Mouse (Mus musculus): ENCODE measurements around the gene Grk3. TPM values are rescaled to one million over a fixed set of nuclear protein-coding genes. Genes with fewer than 3 reads are reported as not detected.

Grk3 gene
- polyA plus RNA-seq, 3 experiments from 2014 or later = 0.36 to 0.59 (median 0.50) TPM

DNA sequence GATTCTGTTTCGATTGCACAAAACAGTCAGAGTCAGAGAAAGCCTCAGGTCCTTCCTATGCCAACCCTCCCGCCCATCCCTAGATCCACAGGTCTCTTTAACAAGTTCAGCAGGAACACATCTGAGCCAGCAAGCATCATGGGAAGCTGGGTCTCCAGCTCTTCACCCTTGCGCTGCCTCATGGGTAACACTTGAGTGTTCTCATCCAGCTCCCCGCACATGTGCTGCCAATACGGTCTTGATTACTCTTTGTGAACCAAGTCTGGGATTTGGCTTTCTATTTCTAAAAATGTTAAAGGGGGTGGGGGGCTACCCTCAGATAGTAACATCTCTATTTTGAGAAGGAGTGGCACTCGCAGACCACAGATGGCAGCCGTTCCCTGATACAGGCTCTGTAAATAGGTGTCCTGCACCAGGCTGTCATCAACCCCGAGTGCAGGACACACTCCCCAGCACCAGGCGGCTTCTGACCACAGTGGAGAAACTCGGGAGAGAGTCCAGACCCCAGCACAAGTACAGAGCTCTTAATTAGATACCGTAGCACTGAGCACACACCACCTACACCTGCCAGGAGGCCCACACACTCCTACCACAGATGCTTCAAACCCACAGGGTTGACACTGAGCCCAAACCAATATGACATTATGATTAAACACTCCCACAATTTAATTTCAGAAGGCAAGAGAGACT, 82.6 kb downstream of the Grk3 start:
- no peak for ATAC-seq

DNA sequence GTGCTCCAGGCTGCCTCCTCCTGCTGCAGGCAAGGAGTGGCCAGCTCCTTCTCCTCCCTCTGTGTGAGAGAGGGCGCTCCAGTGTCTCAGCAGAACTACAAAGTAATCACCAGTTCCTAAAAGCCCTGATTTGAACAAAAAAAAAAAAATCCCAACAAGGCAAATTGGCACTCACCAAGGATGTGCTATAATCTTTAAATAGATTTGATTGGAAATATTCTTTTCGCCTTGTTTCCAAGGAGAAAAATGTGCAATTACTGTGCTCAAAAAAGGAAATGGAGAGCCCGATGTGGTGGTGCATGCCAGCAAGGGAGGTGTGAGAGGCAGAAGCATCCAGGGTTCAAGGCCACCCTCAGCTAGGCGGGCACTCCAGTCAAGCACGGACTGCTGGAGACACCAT, 83.7 kb downstream of the Grk3 start:
- no peak for ATAC-seq

DNA sequence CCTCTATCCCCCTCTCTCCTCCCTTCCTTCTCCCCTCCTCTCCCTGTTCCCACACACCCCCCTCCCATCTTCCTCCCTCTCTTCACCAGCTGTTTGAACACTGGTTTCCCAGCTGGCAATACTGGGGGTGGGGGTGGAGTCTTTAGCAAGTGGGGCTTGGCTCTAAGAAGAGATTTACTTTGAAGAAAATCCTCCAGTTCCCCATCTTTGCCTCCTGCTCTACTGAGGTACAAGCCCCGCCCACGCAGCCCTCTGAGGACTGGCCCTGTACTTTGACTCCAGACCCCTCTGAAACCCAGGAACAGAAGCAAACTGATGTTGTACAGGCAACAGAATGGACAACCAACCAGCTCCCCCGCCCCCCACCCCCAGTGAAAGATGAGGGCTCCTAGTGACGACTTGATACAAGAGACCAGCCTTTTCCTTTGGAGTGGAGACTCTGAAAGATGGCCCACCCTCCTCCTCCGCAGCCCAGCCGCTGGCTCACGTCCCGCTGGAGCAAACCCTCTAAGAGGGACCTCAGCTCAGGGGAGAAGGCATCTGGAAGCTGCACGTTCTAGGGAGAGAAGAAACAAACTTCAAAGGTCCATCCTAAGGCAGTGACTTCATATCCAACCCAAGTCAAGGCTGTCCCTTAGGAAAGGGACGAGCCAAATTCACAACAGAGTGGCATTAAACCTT, 87.2 kb downstream of the Grk3 start:
- no peak for ATAC-seq

DNA sequence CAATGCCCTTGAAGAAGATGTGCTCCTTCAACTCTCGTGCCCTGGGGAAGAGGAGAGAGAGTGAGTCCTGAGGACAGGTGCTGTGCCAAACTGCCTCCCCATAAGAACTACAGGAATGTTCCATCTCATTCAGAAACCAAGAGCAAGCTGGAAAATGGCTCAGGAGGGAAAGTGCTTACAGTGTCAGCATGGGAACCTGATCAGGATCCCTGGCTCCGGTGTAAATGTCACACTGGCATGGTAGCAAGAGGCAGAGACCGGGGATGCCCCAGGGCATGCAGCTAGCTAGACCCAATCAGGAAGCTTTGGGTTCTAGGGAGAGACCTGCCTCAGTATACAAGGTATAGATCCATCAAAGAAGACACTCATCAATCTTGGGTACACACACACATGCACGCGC, 90.2 kb downstream of the Grk3 start:
- no peak for ATAC-seq

DNA sequence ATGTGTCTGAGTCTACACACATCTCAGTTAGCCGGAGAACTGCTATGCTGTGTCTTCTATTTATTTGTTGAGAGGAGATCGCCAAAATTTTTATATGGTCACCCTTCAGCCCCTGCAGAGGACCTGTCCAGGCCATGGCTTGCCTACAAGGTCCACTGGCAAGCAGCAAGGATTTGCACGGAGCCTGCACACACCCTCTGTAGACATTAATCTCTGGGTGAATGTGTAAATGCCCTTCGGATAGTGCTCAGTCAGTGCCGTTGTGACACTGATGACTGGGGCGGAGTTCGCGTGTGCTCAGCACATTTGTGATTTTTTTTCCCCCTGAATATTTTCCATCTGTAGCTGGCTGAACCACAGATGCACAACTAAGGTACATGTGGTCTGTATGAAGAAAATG, 90.8 kb downstream of the Grk3 start:
- ATAC-seq = no peak

DNA sequence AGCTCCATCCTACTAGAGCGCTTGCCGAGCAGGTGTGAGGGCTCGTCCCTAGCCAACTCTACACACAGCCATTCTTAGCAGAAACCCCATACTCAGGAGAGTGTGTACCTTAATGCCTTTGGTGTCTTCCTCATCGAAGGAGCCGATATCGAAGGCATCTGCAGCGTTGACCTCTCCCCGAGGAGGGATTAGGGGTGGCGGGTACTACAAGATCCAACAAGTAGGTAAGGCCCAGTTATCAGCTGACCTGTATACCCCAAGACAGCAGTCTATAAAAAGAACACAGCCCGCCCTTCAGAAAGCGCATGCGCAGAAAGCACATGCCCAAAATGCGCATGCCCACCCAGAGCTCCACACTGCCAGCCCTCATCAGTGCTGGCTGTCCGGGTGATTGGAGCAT, 91.8 kb downstream of the Grk3 start:
- ATAC-seq = no peak

DNA sequence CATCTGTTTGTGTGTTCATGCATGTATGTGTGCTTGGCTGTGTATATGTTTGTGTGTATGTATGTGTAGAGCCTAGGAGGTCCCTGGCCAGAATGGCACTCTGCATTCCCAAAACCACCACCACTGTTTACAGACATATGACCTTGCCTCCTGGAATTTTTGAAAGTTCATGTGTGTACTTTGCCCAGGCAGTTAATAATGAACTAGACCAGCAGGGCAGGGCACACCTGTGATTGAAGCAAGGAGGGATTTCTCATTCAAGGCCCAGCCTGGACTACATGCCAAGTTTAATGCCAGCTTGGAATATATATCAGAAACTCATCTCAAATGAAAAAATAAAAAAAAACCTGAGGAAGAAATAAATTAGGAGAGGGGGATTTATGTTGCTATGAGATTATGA, 93.7 kb downstream of the Grk3 start:
- ATAC-seq = no peak

DNA sequence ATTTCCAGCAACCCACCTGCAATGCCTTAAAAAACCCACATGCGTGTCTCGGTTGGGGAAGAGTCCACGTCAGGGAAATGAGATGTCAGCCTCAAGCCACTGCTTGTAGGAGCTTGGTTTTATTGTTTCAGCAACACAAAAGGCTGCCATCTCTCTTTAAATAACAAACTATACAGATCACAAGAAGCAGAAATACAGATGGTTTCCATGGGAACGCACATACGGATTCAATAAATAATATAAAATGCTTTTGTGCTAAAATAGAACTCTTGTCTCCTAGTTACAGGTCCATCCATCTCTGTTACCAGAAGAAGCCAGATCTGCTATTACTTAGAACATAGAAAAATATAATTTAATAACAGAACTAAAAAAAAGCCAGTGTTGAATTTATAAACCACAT, 105.2 kb downstream of the Grk3 start:
- no peak for ATAC-seq

DNA sequence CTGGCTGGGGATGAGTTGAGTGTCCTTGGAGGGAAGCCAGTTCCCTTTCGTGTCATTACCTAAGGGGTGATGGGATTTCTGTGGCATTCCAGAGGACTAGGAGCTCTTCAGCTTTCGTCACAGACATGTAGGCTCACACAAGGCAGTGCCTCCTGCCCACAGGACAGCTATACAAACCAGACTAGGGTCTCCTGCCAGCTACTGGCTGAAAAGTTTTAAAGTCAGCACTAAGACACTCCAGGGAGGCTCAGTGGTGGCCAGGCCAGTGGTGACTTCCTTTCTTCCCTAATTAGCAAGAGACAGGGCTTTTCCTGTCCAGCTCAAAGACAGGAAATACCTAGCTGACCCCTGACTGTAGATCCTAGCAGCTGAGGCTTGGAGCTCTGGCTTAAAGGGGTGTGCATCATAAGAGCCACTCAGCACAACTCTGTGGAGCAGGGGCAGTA, 107.4 kb downstream of the Grk3 start:
- ATAC-seq = no peak

DNA sequence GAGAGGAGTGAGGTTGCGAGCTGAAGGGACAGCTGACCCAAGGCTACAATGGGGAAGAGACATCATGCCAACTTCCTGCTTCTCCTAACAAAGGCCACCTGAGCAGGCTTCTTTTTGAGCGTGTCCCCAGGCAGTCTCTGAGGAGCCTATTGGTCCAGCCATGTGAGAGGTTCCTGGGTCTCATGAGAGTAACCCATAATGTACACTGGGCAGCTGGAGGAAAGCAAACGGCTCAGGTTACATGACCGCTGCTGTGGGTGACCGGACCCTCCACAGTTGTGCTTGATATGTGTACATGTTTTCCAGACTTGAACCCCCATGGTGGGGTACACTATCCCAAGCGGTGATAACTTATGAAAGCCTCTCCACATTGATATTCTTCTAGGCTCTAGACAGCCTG, 108.1 kb downstream of the Grk3 start:
- ATAC-seq = no peak

DNA sequence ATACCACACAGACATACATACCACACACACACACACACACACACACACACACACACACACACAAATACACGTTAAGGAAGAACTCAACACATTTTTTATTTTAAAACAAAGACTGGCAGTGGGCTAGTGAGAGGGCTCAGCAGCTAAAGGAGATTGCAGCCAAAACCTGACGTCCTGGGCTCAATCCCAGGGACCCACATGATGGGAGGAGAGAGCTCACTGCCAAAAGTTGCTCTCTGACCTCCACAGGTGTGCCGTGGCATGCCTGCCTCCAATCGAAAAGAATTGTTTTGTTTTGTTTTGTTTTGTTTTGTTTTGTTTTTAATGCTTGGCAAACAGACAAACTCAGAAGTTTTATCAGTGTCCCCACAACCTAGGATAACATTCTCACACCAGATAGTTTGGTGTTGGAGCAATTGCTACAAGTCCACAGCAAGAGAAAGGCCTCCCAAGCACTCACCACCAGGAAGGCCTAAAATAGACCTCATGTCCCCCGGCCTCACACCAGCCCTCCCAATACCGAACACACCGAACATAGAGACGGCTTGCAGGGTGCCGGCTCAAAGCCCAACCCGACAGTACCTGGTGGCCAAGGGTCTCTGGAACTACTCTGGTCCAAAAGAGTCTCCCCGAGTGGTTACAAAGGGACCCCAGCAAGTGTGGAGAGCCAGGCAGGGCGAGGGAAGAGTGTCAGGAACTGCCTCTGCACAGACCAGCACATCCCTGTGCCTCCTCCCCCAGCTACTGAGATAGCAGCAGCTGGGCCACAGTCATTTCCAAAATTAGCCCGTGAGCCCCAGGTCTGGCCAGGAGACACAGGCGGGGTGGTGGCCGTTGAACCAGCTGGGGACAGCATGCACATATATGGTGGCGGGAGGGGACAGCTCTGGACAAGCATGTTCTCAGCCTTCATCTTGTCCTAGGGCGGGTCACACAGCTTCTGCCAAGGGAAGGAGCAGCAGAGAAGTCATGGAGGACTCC, 119.6 kb downstream of the Grk3 start, which contains the start of gene Myo18b:
Gene Myo18b (minus strand): TSS at position 689 of the 981 bp plus-strand sequence.
- no peak for ATAC-seq

DNA sequence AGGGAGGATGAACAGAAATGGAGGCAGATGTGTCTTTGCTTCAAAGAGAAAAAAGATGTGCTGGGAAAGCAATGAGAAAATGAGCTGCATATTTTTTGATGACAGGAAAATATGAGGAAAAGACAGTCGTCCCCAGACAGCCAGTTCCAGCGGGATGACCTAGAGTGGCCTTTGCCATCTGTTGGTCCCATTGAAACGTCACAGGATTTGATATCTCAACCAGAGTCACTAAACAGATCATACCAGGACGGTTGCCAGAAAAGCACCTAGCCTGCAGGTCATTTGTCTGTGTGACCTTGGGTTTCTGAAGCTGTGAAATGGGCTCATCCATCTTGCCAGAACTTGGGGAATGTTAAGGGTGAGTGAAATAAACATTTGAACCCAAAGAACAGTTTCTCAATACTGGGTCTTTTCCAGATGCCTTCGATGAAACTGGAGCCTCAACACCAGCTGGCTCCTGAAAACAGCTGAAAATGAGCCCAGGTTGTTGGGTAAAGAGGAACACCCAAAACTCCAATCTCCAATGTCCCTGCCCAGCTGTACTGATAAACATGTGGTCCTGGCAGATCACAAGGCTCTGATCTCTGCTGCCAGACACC, 122.0 kb downstream of the Grk3 start:
- ATAC-seq = no peak

DNA sequence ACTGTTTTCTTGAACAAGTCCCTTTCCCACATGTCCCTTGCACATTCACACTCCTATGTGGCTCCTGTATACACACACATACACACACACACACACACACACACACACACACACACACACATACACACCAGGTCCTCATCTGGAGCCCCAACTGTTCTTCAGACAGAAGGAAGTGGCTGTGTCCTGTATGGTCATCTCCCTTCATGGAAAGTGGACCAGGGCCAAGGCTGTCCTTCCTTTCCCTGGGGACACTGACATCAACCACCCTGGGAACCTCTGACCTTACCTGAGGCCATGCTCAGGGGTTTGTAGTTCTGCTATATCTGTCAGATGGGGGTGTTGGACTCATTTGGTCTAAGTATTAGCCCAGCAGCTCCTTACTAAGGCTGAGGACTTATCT, 123.2 kb downstream of the Grk3 start:
- ATAC-seq = no peak

DNA sequence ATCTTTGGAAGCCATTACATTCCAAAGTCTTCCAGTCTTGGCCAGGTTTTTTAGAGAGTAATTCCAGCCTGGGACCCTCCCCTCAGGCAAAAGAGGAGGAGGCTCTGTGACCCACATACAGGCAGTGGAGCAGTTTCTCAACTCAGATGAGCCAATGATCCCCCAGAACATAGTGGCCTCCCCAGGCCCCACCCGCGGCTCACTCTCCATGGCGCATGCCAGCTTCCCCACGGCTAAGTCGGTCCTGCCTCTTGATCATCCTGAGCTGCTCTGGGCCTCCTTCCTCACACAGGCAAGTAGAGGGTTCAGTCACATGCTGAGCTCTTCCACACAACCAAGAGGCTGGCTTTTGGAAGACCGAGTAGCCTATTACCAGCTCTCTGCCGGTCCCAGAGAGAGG, 126.9 kb downstream of the Grk3 start:
- no peak for ATAC-seq

DNA sequence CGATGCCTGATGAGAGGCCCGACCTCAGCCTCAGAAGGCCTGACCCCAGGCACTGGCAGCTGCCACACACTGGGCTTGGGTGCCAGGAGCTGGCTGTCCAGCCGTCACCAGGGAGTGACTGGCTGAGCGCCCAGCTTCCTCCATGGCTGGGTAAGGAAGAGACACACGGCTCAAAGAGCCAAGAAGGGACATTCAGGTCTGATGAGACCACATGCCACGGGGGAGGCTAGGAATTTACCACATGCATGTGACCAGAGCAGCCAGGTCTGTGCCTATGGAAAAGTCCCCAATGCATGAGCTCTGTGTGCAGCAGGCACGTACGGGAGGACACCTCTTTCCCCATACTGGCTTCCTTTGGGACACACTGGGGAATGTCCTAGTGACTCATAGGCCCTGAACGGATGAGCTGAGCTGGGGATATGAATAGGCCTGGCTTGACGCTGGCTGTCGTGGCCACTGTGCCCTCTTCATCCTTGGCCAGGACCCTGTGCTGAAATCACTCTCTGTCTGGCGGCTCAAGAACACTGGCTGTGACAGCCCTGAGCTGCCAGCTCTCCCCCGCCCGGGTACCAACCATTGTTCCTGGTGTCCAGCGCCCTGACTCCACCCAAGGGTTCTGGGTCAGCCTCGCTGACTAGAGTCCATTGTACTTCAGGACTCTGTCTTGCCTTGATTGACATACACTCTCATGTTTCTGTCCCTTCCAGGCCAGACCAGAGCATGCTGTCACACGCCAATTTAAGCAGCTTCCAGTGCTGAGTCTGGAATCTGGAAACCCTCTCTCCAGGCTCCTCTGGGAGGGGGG, 128.7 kb downstream of the Grk3 start:
- no peak for ATAC-seq

DNA sequence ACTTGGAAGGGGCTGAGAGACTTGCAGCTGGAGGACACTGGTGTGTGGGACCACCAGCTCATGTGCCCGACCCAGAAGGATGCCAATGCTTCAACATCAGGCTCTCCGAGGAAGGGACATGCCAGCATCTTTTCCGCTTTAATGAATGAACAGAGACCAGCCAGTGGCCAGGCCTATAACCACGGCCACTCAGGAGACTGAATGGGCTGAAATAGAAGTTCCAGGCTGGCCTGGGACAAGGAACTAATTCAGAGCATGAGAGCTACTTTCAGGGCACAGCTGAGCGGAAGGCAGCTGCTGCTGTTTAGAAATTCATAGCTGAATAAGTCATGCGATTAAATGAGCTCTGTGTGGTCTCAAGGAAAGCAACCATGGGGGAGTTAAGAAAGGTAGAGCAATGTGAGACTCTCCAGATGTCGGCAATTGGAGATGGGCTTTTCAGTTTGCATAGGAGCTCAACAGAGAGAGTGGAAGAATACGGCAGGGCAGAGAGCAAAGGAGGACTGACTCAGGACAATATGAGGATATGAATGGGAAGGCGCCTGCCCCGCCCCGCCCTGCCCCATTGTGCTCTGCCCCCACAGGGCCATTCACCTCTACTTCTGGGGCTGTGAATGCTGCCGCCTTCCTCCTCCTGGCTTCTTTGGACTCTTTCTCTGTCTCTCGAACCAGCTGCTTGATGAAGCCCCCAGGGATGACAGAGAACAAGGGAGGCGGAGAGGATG, 138.0 kb downstream of the Grk3 start:
- no peak for ATAC-seq

DNA sequence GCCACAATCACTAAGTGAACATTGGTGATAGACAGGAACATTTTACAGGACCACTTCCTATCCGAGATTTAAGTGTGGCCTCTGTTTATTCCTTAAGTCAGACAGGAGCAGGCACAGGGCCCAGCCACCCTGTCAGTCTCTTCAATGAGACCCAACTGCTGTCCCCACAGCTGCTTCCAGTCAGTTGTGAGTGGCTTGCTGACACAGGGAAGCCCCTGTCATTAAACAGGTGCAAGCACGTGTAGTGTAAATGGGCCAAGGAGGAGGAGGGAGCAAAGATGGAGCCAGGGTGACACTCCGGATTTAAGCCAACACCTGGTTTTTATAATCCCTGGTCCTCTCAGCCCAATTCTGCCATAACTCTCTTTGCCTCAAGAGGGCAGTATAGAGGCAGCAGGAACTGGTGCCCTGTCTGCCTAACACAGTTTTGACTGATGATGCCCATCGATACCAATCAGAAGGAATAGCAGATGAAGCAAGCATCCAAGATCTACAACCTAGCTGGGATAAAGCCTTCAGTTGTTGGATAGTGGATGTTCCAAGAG, 138.7 kb downstream of the Grk3 start:
- no peak for ATAC-seq

DNA sequence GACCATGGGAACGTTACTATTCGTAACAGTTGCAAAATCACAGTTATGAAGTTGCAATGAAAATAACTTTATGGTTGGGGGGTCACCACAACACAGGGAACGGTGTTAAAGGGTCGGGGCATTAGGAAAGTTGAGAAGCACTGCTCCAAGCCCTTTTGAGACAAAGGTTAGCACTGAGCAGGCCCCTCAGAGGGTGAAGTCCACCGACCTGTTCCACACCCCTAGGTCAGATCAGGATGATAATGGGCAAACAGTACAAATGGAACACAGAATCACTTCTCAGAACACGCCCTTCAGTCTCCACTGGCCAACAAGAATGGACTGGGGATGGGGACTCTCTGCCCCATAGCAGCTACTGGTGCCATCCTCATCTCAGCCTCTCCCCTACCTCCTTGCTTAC, 142.6 kb downstream of the Grk3 start:
- ATAC-seq = no peak

DNA sequence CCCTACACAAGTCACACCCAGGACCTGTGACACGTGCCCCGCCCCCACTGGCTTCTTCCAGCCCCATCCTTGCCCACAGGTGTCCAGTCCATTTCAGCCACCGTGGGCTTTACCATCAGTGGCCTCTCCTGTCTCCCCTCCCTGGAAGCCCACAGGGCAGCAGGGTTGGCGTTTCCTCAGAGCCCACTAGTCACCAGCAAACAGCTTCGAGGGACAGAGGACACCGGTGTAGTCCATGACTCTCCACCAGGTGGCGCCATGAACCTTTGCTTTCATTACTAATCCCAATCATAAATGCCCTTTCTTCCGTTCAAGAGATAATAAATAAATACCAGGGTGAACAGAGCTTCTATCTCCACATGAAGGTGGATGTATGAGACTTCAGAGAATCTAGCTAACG, 144.9 kb downstream of the Grk3 start:
- no peak for ATAC-seq

DNA sequence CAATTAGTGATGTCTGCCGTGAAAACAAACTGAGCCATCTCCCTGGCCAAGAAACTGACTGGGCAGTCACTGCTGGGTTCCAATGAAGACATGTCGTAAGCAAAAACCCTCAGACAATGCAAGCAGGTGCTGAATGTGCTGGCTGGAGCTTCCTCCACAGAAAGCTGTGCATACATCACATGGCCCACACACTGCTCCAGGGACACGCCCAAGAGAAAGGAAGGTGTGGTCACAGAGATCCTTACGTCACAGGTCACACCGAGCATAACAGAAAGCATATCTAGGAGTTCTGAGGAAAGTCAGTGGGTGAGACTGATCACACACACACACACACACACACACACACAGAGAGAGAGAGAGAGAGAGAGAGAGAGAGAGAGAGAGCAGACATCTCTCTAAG, 147.0 kb downstream of the Grk3 start:
- ATAC-seq = no peak
